Mouse (Mus musculus): Measurements from ENCODE around the gene Tecpr1. TPM values are rescaled to one million over a fixed set of nuclear protein-coding genes. Genes with fewer than 3 reads are reported as not detected.

The Tecpr1 gene
- polyA plus RNA-seq, 1 experiment from 2014 or later = 46.3 TPM

DNA sequence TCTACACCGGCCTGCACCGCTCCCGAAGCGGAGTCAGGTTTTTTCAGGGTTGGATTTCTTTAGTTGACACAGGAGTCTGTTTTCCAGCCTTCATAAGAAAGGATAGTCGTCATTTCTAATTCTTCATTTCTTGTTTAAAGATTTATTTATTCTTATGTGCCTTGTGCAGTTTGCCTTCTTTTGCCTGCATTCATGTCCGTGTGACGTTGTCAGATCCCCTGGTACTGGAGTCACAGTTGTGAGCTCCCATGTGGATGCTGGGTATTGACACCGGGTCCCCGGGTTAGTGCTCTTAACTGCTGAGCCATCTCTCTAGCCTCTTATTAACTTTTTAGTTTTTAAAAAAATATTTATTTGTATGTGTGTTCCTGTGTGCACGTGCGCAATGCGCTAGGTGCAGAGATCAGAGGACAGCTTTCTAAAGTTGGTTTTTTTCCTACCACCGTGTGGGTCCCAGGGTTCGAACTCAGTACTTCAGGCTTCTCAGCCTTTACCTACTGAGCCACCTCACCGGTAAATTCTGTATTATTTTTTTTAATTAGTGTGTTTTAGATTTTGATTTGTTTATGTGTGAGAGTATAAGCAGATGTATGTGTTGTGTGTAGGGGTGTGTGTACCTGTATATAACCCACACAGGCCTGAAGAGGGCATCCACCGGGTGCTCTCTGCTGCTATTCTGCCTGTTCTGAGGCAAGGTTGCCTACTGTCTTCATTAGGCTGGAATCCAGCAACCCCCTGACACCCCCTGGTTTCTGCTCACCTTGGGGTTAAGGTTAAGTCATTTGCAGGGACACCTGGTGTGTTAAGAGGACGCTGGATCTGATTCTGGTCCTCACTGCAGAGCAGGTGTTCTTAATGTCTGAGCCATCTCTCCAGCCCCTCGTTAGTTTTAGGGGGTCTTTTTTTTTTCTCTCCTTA is 743 bp upstream of the Tecpr1 start:
- Histone ChIP-seq H3K4me2 (replicated peaks) (peak overlapping the region; percentile 84), H3K4me1 (peaks cover 33% of the 10 kb centered on the region), H3K9me3 (no peaks in the 10 kb centered on the region), H3K27ac (replicated peaks) (peak overlapping the region; percentile 82), H3K4me3 (peak overlapping the region; percentile 82), H3K36me3 (no peaks in the 10 kb centered on the region), H3K27me3 (no peaks in the 10 kb centered on the region), H3K9ac (replicated peaks) (peak overlapping the region; percentile 75)
- 0 out of 2 replicates have a peak, but pooled peaks have one; percentile 39 for ATAC-seq (replicated peaks)
- WGBS = 24% methylated on average over 18 of the region's 18 CpGs

DNA sequence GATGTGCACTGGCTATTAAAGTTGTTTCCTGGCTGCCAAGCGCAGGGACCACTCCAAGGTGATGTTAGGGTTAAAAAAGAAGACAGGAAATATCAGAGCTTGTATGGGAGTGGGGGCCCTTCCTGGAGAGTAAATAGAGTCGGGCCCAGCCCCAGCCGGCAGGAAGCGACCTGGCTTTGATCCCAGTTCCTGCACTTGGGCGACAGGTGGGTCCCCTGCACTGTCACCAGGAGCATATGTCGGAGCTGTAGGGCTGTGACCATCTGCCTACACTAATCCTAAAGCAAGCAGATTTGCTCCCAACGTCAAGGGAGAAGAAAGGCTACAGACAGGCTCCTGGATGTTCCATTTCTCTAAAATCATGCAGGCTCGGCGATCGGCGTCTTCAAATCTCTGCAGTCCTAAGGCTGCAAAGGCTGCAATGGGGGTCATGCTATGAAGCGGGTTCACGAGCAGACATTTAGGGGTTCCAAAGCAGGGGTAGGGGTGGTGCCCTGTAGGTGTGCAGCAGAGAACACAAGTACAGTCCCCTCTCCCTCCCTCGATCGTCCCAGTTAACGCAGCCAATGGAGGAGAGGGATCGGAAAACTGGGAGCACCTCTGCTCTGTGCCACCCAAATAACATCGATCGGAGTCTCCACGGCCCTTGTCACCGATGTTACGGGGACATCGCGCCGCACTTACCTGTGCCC is 458 bp downstream of the Tecpr1 start:
- Histone ChIP-seq H3K27ac (replicated peaks) (peak overlapping the region; percentile 82), H3K4me2 (replicated peaks) (peak overlapping the region; percentile 84), H3K4me1 (peaks cover 33% of the 10 kb centered on the region), H3K27me3 (no peaks in the 10 kb centered on the region), H3K4me3 (peak overlapping the region; percentile 82), H3K9me3 (no peaks in the 10 kb centered on the region), H3K36me3 (no peaks in the 10 kb centered on the region), H3K9ac (replicated peaks) (peak overlapping the region; percentile 75)
- WGBS = 3% methylated on average over 25 of the region's 25 CpGs
- ATAC-seq (replicated peaks) = peak; percentile 81

DNA sequence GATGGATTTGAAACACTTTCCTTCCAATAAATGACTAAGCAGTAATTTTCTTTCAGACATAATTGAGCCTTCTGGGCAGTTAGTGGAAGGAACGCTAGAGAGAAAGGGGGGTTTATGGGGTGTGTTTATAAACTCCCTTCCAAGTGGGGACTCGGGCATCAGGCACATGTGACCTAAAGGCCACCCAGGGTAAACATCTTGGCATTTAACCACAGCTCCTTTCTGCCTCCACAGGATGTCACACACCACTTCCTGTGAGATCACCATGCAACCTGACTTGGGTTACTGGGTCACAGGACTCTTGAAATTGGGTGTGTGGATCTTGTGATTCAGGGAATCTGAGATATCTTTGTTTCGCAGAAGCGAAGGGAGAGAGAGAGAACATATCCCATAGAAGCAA is 2.1 kb downstream of the Tecpr1 start:
- H3K36me3 ChIP-seq = no peaks in the 10 kb centered on the region
- no peaks in the 10 kb centered on the region for H3K27me3 ChIP-seq
- H3K9ac ChIP-seq (replicated peaks) = no peak overlapping the region
- no peak overlapping the region for H3K4me3 ChIP-seq
- no peak overlapping the region for H3K27ac ChIP-seq (replicated peaks)
- ATAC-seq (replicated peaks) = no peak
- no peaks in the 10 kb centered on the region for H3K9me3 ChIP-seq
- peaks cover 33% of the 10 kb centered on the region for H3K4me1 ChIP-seq
- 72% methylated on average over 4 of the region's 4 CpGs for WGBS
- no peak overlapping the region for H3K4me2 ChIP-seq (replicated peaks)

DNA sequence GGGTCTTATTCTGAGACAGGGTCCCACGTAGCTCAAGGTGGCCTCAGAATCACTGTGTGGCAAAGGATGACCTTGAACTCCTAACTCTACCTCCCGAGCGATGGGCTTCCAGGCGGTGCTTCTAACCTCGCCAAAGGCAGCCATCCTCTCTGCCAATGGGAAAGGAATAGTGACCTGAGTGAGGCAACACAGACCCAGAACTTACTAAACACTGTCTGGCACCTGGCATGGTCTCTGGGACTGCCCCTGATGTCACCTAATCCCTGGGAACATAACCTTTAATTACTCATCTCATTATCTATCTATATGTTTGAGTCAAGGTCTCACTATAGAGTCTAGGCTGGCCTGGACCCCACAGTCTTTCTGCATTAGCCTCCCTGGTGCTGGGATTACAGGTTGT is 3.5 kb downstream of the Tecpr1 start:
- no peak overlapping the region for H3K27ac ChIP-seq (replicated peaks)
- peaks cover 32% of the 10 kb centered on the region for H3K4me1 ChIP-seq
- H3K36me3 ChIP-seq = no peaks in the 10 kb centered on the region; the same call in 1 of the 2 replicates
- no peak overlapping the region for H3K9ac ChIP-seq (replicated peaks)
- no peak overlapping the region for H3K4me3 ChIP-seq
- ATAC-seq (replicated peaks) = no peak
- 91% methylated on average over 5 of the region's 5 CpGs for WGBS
- H3K9me3 ChIP-seq = no peaks in the 10 kb centered on the region
- H3K4me2 ChIP-seq (replicated peaks) = no peak overlapping the region
- no peaks in the 10 kb centered on the region for H3K27me3 ChIP-seq

DNA sequence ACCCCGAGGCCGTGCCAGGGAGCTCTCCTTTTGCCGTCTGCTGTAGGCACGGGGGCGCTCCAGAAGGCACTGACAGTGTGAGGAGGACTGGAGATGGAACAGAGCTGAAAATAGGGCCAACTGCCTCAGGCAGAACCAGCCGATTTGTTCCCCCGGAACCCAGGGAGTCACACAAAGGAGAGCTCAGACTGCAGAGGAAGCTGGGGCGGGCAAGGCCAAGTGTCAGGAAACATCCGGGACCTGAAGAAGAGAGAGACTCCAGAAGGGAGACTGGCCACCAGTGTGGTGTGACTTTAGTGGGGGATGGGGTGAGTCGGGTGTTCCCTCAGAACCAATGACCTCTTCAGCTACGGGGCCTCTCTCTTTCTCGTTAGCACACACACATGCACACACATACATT is 4.1 kb downstream of the Tecpr1 start:
- 78% methylated on average over 12 of the region's 12 CpGs for WGBS
- ATAC-seq (replicated peaks) = no peak
- no peak overlapping the region for H3K4me2 ChIP-seq (replicated peaks)

DNA sequence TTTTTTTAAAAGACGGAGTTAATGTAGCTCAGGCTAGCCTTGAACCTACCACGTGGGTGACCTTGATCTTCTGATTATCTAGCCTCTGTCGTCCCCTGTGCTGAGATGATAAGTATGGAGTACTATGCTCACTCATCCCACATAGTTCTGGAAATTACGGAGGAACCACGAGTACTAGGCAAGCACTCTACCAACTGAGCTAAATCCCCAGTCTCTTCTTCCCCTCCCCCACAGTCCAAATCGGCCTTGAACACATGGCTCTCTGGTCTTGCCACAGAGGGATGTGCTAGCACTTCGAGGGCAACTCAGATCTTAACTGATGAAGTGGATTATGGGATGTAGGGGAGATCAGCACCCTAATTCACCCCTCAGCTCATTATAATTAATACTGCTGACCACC is 5.4 kb downstream of the Tecpr1 start:
- Histone ChIP-seq H3K27ac (replicated peaks) (no peak overlapping the region), H3K4me1 (peaks cover 21% of the 10 kb centered on the region), H3K36me3 (peaks cover 16% of the 10 kb centered on the region), H3K4me2 (replicated peaks) (no peak overlapping the region), H3K27me3 (no peaks in the 10 kb centered on the region), H3K9me3 (no peaks in the 10 kb centered on the region), H3K4me3 (no peak overlapping the region), H3K9ac (replicated peaks) (no peak overlapping the region)
- no peak for ATAC-seq (replicated peaks)
- 92% methylated on average over 7 of the region's 7 CpGs for WGBS

More for the DNA sequence above, 4.1 kb downstream of the Tecpr1 start:
- no peaks in the 10 kb centered on the region for H3K9me3 ChIP-seq
- H3K27me3 ChIP-seq = no peaks in the 10 kb centered on the region
- no peak overlapping the region for H3K4me3 ChIP-seq
- H3K36me3 ChIP-seq = peaks cover 6% of the 10 kb centered on the region
- peaks cover 25% of the 10 kb centered on the region for H3K4me1 ChIP-seq
- H3K27ac ChIP-seq (replicated peaks) = no peak overlapping the region
- no peak overlapping the region for H3K9ac ChIP-seq (replicated peaks)

DNA sequence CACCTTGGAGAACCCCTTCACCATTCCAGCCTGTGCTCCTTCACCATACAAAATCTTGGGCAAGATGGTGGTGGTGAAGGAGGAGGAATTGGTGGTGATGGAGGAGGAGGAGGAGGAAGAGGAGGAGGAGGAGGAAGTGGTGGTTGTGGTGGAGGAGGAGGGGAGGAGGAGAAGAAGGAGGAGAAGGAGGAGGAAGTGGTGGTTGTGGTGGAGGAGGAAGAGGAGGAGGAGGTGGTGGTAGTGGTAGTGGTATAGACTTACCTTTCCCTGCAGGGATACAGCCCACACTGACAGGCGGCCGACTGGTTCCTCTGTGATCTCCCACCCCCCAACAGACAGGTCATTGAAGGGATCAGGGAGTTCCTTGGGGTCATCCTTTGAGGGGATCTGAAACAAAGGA is 7.4 kb downstream of the Tecpr1 start:
- H3K27me3 ChIP-seq = no peaks in the 10 kb centered on the region
- no peak overlapping the region for H3K9ac ChIP-seq (replicated peaks)
- no peaks in the 10 kb centered on the region for H3K9me3 ChIP-seq
- H3K4me2 ChIP-seq (replicated peaks) = no peak overlapping the region
- H3K36me3 ChIP-seq = peaks cover 34% of the 10 kb centered on the region
- H3K4me1 ChIP-seq = 0 out of 2 replicates have a peak, but pooled peaks cover 2% of the 10 kb centered on the region
- ATAC-seq (replicated peaks) = no peak
- WGBS = 85% methylated on average over 2 of the region's 2 CpGs
- no peak overlapping the region for H3K27ac ChIP-seq (replicated peaks)
- H3K4me3 ChIP-seq = no peak overlapping the region

DNA sequence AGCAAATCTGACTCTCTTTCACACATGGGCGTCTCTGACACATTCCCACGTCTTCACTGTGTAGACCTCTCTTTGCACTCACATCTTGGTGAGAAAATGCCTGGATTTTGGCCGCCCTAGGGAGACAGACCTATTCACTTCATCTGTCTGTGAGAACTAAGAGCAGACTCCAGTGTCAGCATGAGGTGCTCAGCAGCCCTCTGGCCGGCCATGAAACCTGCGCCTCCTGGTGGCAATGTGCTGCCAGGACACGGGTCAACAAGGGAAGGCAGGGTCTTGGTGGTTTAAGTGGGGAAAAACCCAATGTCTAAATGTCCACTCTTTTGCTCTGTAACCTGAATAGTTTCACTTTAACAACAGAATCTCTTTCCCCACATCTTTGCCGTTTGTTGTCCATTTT is 9.0 kb downstream of the Tecpr1 start:
- H3K9me3 ChIP-seq = no peaks in the 10 kb centered on the region
- 31% methylated on average over 7 of the region's 7 CpGs for WGBS
- no peak overlapping the region for H3K4me2 ChIP-seq (replicated peaks)
- no peak overlapping the region for H3K27ac ChIP-seq (replicated peaks)
- no peak for ATAC-seq (replicated peaks)
- no peaks in the 10 kb centered on the region for H3K4me1 ChIP-seq
- no peak overlapping the region for H3K4me3 ChIP-seq
- no peak overlapping the region for H3K9ac ChIP-seq (replicated peaks)
- peaks cover 49% of the 10 kb centered on the region for H3K36me3 ChIP-seq
- H3K27me3 ChIP-seq = no peaks in the 10 kb centered on the region

DNA sequence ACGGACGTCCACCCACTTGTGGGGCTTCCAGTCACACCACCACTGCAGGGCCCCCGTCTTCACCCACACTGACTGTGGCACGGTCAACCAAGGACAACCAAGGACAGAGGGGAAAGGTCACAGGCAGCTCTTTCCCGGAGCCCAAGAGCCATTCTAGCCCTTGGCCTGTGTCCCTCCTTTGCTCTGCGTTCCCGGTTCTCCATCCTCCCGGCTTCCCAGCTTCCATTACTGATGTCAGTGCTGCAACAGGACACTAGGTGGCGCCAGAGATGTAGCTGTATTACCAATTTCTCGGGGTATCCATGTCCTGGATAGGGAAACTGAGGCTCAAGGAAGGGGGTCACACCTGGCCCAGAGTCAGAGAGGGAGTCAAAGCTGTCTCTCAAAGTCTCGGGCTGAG is 15.9 kb downstream of the Tecpr1 start:
- Histone ChIP-seq H3K9ac (replicated peaks) (no peak overlapping the region), H3K4me2 (replicated peaks) (no peak overlapping the region), H3K4me1 (no peaks in the 10 kb centered on the region), H3K4me3 (no peak overlapping the region), H3K36me3 (peaks cover 74% of the 10 kb centered on the region), H3K27ac (replicated peaks) (no peak overlapping the region), H3K9me3 (no peaks in the 10 kb centered on the region), H3K27me3 (no peaks in the 10 kb centered on the region)
- 48% methylated on average over 11 of the region's 11 CpGs for WGBS
- peak; percentile 43 for ATAC-seq (replicated peaks)

DNA sequence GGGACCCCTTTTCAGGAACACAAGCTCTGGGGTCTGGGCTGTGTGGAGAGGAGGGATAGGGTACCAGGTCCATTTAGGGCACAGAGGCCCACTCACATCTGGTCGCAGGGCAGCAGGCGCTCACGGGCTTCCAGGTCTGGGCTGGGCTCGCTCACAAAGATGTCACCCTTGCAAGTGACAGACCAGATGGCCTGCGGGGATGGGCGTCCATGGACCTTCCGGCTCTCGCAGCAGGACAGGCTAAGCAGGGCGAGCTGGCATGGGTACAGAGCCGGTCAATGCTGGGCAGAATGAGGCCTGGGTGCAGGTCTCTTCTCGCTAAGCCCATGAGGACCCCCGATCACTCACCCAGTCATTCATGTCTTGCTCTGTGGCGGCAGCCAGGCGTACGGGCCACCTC is 17.3 kb downstream of the Tecpr1 start:
- Histone ChIP-seq H3K4me2 (replicated peaks) (no peak overlapping the region), H3K27me3 (no peaks in the 10 kb centered on the region), H3K4me3 (no peak overlapping the region), H3K4me1 (no peaks in the 10 kb centered on the region), H3K9me3 (no peaks in the 10 kb centered on the region), H3K9ac (replicated peaks) (no peak overlapping the region), H3K27ac (replicated peaks) (no peak overlapping the region), H3K36me3 (peaks cover 74% of the 10 kb centered on the region)
- no peak for ATAC-seq (replicated peaks)
- 94% methylated on average over 15 of the region's 15 CpGs for WGBS

DNA sequence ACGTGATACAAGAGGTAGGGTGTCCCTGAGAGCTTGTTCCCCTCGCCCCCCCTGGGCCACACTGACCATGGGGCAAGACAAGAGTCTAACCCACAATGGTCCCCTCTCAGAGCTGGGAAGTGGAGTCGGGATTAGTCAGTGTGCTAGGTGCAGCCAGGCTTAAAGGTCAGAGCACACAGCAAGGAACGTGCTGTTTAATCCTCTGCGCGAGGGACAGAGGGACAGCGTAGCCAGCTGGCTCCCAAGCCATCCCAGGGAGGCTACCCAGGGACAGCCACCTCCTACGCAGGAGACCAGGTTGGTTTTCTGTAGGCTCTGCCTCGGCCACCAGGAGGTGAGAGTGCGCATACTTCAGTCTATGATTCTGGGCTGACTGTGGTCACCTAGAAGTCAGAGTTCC is 18.5 kb downstream of the Tecpr1 start:
- Histone ChIP-seq H3K36me3 (peaks cover 69% of the 10 kb centered on the region), H3K4me1 (no peaks in the 10 kb centered on the region)
- no peak for ATAC-seq (replicated peaks)

DNA sequence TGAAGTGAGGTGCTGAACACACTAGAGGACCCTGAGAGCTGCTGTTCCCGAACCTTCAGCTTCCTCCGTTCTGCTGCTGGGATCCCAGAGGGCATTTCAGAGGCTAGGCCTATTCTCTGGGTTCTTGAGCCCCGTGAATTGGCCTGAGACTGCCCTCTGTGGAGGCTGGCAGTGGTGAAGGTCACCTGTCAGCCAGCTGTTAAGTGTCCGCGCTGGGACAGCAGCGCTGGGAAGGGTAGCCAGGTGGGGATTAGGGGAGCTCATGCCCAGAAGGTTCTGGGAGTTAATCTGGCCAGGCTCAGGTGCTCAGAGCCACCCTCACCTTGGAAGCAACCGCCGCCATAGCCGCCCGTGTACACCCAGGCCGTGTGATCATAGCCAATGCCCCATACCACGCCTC is 19.1 kb downstream of the Tecpr1 start:
- WGBS = 91% methylated on average over 12 of the region's 12 CpGs
- H3K9ac ChIP-seq (replicated peaks) = no peak overlapping the region
- H3K9me3 ChIP-seq = no peaks in the 10 kb centered on the region
- no peak for ATAC-seq (replicated peaks)
- H3K4me1 ChIP-seq = no peaks in the 10 kb centered on the region
- H3K4me3 ChIP-seq = no peak overlapping the region
- no peak overlapping the region for H3K27ac ChIP-seq (replicated peaks)
- no peak overlapping the region for H3K4me2 ChIP-seq (replicated peaks)
- no peaks in the 10 kb centered on the region for H3K27me3 ChIP-seq
- H3K36me3 ChIP-seq = peaks cover 65% of the 10 kb centered on the region

More for the DNA sequence above, 18.5 kb downstream of the Tecpr1 start:
- Histone ChIP-seq H3K9ac (replicated peaks) (no peak overlapping the region), H3K4me3 (no peak overlapping the region), H3K27ac (replicated peaks) (no peak overlapping the region), H3K9me3 (no peaks in the 10 kb centered on the region), H3K4me2 (replicated peaks) (no peak overlapping the region), H3K27me3 (no peaks in the 10 kb centered on the region)
- WGBS = 58% methylated on average over 10 of the region's 10 CpGs

Measured in forebrain, embryonic 15.5 days (tissue).